20 mouse cellular contexts compared by ENCODE assay signal in genomic region chr19:42838271-42838670, GRCm38 (mm10). TPM values are rescaled to one million over a fixed set of nuclear protein-coding genes. Genes with fewer than 3 reads are reported as not detected.
DNase-seq lines count a peak whose midpoint lies in the region; ATAC-seq and TF ChIP-seq lines count a peak whose summit lies in the region.
"Had no signal": no experiment of that assay in that cellular context is flagged by ENCODE, and none has a peak within 500 bp of the region (broad histone marks: within the 10 kb centered on the region; RNA-seq: fewer than 3 reads in every experiment).

No protein-coding gene starts in this region.

- H3K4me2 ChIP-seq in kidney, postnatal 0 days (ENCODE audit: low read length): no peak overlapping the region
- no peak overlapping the region for H3K4me2 ChIP-seq in limb, embryonic 14.5 days (replicated peaks; ENCODE audit: low read depth, low read length, severe bottlenecking)
- H3K4me2 ChIP-seq: embryonic facial prominence, embryonic 13.5 days; forebrain, embryonic 12.5 days; forebrain, embryonic 15.5 days; heart, embryonic 11.5 days; hindbrain, embryonic 12.5 days; hindbrain, embryonic 15.5 days had no signal

- H3K27me3 ChIP-seq in kidney, postnatal 0 days (ENCODE audit: insufficient read depth, low read length): no peaks in the 10 kb centered on the region
- no peaks in the 10 kb centered on the region for H3K27me3 ChIP-seq in limb, embryonic 14.5 days (ENCODE audit: control insufficient read depth, insufficient read depth, low read length)
- no peaks in the 10 kb centered on the region for H3K27me3 ChIP-seq in limb, embryonic 10.5 days (ENCODE audit: low read depth, poor library complexity, severe bottlenecking)
- H3K27me3 ChIP-seq: embryonic facial prominence, embryonic 13.5 days; forebrain, embryonic 12.5 days; forebrain, embryonic 15.5 days; hindbrain, embryonic 12.5 days; hindbrain, embryonic 15.5 days had no signal

- H3K4me1 ChIP-seq in kidney, postnatal 0 days (replicated peaks; ENCODE audit: insufficient read depth, low read length): no peaks in the 10 kb centered on the region
- 0 out of 2 replicates have a peak, but pooled peaks cover 4% of the 10 kb centered on the region for H3K4me1 ChIP-seq in limb, embryonic 14.5 days (ENCODE audit: control insufficient read depth, insufficient read depth, low read length)
- H3K4me1 ChIP-seq in limb, embryonic 10.5 days: peaks cover 4% of the 10 kb centered on the region; the same call in 1 of the 2 replicates
- H3K4me1 ChIP-seq: embryonic facial prominence, embryonic 10.5 days; forebrain, embryonic 12.5 days; forebrain, embryonic 15.5 days; hindbrain, embryonic 12.5 days; hindbrain, embryonic 15.5 days had no signal

- 48% methylated on average over 2 of the region's 2 CpGs for WGBS in kidney, postnatal 0 days
- WGBS in limb, embryonic 14.5 days: 51% methylated on average over 2 of the region's 2 CpGs
- 82% methylated on average over 2 of the region's 2 CpGs for WGBS in limb, embryonic 10.5 days

- DNase-seq in heart, adult 11 months: peak; percentile 60
- DNase-seq in heart, adult 18-20 months: no peak
- peak; percentile 86 for DNase-seq in kidney, postnatal 0 days (ENCODE audit: low spot score)
- no peak for DNase-seq in kidney, postnatal 36 days
- peak; percentile 25 for DNase-seq in limb, embryonic 14.5 days (ENCODE audit: low spot score)
- DNase-seq in limb, embryonic 10.5 days (ENCODE audit: low spot score): no peak
- DNase-seq: adrenal gland, adult 8-10 months; adrenal gland, postnatal 25 days; cerebellum, adult 8-10 months; embryo, embryonic 11 days; gastrocnemius, postnatal 25 days had no signal

- no peaks in the 10 kb centered on the region for H3K36me3 ChIP-seq in kidney, postnatal 0 days (ENCODE audit: insufficient read depth, low read length)
- no peaks in the 10 kb centered on the region for H3K36me3 ChIP-seq in limb, embryonic 14.5 days (ENCODE audit: control insufficient read depth, insufficient read depth, low read length)
- H3K36me3 ChIP-seq in limb, embryonic 10.5 days: no peaks in the 10 kb centered on the region
- H3K36me3 ChIP-seq: embryonic facial prominence, embryonic 10.5 days; forebrain, embryonic 12.5 days; forebrain, embryonic 15.5 days; hindbrain, embryonic 12.5 days; hindbrain, embryonic 15.5 days had no signal

- H3K9me3 ChIP-seq in kidney, postnatal 0 days (replicated peaks; ENCODE audit: low read length): no peaks in the 10 kb centered on the region
- H3K9me3 ChIP-seq in limb, embryonic 14.5 days (ENCODE audit: control insufficient read depth, low read length): no peaks in the 10 kb centered on the region
- H3K9me3 ChIP-seq in limb, embryonic 10.5 days (replicated peaks): no peaks in the 10 kb centered on the region
- H3K9me3 ChIP-seq: embryonic facial prominence, embryonic 10.5 days; embryonic facial prominence, embryonic 13.5 days; forebrain, embryonic 12.5 days; forebrain, embryonic 15.5 days; hindbrain, embryonic 12.5 days; hindbrain, embryonic 15.5 days had no signal

- no peak overlapping the region for H3K9ac ChIP-seq in kidney, postnatal 0 days (ENCODE audit: low read depth, low read length)
- no peak overlapping the region for H3K9ac ChIP-seq in limb, embryonic 14.5 days (ENCODE audit: low read depth, low read length, severe bottlenecking)
- H3K9ac ChIP-seq: embryonic facial prominence, embryonic 13.5 days; forebrain, embryonic 12.5 days; forebrain, embryonic 15.5 days; hindbrain, embryonic 12.5 days; hindbrain, embryonic 15.5 days had no signal

- 0 out of 2 replicates have a peak, but pooled peaks have one; percentile 6 for TF ChIP-seq CTCF in kidney, postnatal 0 days (IDR thresholded peaks at IDR 0.05; ENCODE audit: low read depth)

- TF ChIP-seq POLR2A in limb, embryonic 14.5 days (IDR thresholded peaks at IDR 0.05; ENCODE audit: borderline replicate concordance, extremely low read depth, insufficient read depth, insufficient read length): no peak

- no peak for ATAC-seq in kidney, postnatal 0 days (replicated peaks; ENCODE audit: low FRiP score, low read depth)
- ATAC-seq in limb, embryonic 14.5 days (ENCODE audit: low FRiP score, low read depth): no peak
- ATAC-seq: activated CD4-positive, CD25-positive, alpha-beta regulatory T cell, adult 4 months; forebrain, embryonic 15.5 days had no signal

- H3K4me3 ChIP-seq in kidney, postnatal 0 days (replicated peaks; ENCODE audit: low read depth, low read length): no peak overlapping the region
- H3K4me3 ChIP-seq in limb, embryonic 14.5 days (replicated peaks; ENCODE audit: low read length): no peak overlapping the region
- no peak overlapping the region for H3K4me3 ChIP-seq in limb, embryonic 10.5 days
- H3K4me3 ChIP-seq: embryonic facial prominence, embryonic 10.5 days; embryonic facial prominence, embryonic 13.5 days; erythroblast, embryonic 14.5 days; forebrain, embryonic 12.5 days; forebrain, embryonic 15.5 days; hindbrain, embryonic 12.5 days; hindbrain, embryonic 15.5 days had no signal

- H3K27ac ChIP-seq in kidney, postnatal 0 days: no peak overlapping the region
- no peak overlapping the region for H3K27ac ChIP-seq in limb, embryonic 14.5 days (replicated peaks; ENCODE audit: low read depth, low read length)
- H3K27ac ChIP-seq in limb, embryonic 10.5 days: no peak overlapping the region
- H3K27ac ChIP-seq: embryonic facial prominence, embryonic 10.5 days; embryonic facial prominence, embryonic 13.5 days; forebrain, embryonic 12.5 days; forebrain, embryonic 15.5 days; hindbrain, embryonic 12.5 days; hindbrain, embryonic 15.5 days had no signal

RNA-seq across cellular contexts. Expression of gene Hps1, which starts 58.5 kb away (rescaled TPM):
- 1 to 10 TPM; 1.4 to 1.5 TPM for total RNA-seq in heart, adult 18-20 months (2021)
- polyA plus RNA-seq in kidney, postnatal 0 days (2015; fragmentation: Nextera tagmentation; extraction: Ambion mirVana): 12.9 and 13.8 TPM in 2 replicates
- 20.9 and 25.5 TPM in 2 replicates for polyA plus RNA-seq in limb, embryonic 14.5 days (2012; rRNA removed)
- polyA plus RNA-seq in limb, embryonic 14.5 days (2014; fragmentation: Nextera tagmentation; extraction: Ambion mirVana): 12.0 and 12.9 TPM in 2 replicates
- 16.2 and 17.2 TPM in 2 replicates for polyA plus RNA-seq in limb, embryonic 10.5 days (2016; fragmentation: Nextera tagmentation; extraction: Ambion mirVana)

Comparison
In these comparisons a context has a peak if more than half of its experiments do, and no peak if none do; other contexts are left out.
1. DNase-seq: peak in heart, adult 11 months (single experiment), kidney, postnatal 0 days (single experiment) and limb, embryonic 14.5 days (single experiment); none in heart, adult 18-20 months (0 of 2), kidney, postnatal 36 days (0 of 2) and limb, embryonic 10.5 days (single experiment).